Mouse (Mus musculus): ENCODE results near the gene Ctnnd2.

The Ctnnd2 gene

DNA sequence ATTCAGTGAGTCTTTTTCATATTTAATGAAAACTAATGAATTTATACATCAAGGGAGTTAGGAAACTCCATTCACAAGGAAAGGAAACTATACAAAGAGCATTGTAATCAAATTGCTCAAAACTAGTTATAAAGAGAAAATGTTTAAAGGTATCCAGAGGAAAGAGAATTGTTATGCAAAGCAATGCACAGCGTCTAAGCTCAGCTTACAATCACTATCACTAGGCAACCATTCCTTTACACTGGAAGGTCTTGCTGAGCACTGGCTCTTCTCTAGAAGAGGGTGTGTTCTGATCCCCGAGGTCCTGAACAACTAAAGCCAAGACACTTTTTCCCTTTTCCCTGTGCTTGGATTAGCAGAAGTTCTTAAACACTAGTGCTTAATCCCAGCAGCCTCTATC lies 735.6 kb downstream of the Ctnnd2 start:
- DNase-seq = no peak

DNA sequence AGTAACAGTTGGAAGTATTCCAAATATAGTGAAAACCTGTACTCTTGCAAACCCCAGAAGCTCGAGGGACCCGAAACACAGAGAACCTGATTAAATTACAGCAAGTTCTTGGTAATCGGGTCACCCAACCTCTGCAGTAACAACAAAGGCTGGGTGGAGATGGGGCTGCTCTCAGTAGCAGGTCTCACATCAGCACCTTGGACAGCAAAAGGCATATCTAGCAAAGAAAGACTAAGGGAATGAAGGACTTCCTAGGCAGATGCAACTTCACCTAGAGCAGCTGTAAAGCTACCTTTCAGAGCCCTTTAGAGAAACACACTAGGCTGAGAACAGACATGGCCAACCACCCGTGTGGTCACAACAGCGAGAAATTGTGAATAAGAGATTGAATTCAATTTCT lies 741.0 kb downstream of the Ctnnd2 start:
- DNase-seq = no peak

- no peak for DNase-seq
Observed at GRCm38 (mm10) chr15:30925838-30926237, 753.4 kb downstream of the Ctnnd2 start.

GRCm38 (mm10) chr15:30927632-30928031 lies 755.2 kb downstream of the Ctnnd2 start:
- DNase-seq = peak; percentile 26 to 43

GRCm38 (mm10) chr15:30931906-30932305 lies 759.5 kb downstream of the Ctnnd2 start:
- no peak for DNase-seq

DNA sequence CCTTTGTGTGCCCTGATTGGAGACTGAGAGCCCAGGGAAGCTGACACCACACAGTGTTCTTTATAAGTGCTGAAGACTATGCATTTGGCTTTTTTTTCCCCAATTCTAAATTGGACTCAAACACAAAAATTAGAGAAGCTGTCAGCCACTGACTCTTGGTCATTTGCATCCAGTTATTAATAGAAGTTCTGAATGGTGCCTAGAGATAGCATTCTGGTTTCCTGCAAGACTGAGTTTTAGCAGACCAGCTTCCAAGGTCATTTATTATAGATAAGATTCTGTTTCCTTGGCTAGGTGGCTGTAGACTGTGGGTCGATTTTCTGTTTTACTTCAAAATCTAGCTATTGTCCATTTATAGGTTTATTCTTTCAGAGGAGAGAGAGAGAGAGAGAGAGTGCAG lies 773.5 kb downstream of the Ctnnd2 start:
- DNase-seq = no peak

GRCm38 (mm10) chr15:30958513-30958912 lies 786.1 kb downstream of the Ctnnd2 start:
- no peak for DNase-seq

DNA sequence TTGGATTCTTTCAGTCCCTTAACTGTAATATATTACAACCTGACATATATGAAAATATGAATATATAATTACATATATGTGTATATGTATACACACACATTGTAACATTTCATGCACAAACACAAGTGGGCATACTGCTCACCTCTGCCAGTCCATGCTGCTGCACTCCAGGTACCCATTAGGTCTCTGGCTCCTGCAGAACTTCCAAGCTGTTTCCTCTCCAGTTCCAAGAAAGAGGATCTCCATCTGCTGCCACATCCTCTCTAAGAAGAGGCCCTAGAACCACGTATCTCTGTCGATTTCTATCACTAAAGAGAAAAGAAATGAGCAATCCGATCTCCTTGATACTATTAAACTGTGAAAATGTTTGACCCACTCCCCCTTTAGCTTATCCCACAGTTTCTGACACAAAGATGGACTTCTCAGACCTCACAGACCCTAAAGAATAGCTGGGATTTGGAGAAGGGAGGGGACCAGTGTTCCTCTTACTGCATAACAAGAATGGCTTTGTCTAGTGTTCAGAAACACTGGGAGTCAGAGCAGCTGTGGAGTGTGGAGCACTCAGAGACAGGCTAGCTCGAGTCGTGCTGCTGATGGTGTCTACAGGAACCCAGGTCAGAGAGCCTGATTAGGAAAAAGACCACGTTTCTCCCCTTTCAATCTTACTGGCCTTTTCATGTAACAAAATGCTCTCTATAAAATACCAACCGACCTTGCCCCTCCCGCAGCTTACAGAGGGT lies 790.2 kb downstream of the Ctnnd2 start:
- no peak for DNase-seq

DNA sequence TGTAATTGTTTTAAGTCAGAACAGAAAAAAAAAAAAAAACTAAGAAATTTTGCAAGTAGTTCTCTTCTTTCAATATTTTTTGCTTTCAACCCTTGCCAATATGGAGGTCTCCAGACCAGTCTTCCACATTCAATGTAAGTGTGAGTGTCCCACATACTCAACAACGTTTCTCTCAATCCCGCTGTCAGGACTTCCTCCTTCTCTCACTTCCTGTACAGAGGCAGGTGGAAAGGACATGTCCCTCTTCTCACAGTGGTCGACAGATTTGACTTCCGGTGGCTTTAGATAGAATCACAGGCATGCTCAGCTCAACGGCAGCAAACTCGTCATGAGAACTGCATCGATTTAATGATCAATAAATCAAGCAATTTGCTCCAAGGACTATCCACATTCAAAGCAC lies 791.7 kb downstream of the Ctnnd2 start:
- DNase-seq = no peak

DNA sequence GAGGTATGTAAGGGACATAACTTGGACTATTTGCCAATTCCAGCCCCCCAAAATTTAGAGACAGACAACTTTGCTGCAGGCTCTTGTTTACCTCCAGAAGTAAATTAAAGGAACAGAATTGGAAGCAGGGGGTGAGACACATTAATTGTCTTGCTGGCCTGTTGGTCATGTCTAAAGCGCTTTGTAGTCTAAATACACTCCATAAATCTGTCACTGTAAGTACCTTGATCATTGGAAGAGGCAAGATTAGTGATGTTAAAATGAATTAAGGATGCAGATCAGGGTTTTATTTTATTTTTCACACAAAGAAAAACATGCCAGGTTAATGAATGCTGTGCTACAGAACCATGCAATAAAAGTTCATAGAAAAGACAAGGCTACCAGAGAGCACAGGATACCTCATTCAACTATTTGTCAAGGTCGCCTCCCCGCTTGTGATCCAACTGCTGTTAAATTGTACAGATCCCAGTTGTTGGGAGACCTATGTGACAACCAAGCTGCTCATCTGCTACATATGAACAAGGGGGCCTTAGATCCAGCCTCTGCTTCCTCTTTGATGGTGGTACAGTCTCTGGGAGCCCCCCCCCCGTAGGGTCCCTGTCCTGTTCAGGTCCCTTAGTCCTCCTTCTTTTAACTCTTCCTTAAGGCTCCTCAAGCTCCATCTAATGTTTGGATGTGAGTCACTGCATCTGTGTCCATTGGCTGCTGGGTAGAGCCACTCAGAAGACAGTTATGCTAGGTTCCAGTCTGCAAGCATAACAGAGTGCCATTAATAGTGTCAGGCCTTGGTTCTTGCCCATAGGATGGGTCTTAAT lies 792.7 kb downstream of the Ctnnd2 start:
- DNase-seq = no peak

GRCm38 (mm10) chr15:30966826-30967225 lies 794.4 kb downstream of the Ctnnd2 start:
- no peak for DNase-seq

GRCm38 (mm10) chr15:30974436-30974835 lies 802.0 kb downstream of the Ctnnd2 start:
- DNase-seq = no peak

DNA sequence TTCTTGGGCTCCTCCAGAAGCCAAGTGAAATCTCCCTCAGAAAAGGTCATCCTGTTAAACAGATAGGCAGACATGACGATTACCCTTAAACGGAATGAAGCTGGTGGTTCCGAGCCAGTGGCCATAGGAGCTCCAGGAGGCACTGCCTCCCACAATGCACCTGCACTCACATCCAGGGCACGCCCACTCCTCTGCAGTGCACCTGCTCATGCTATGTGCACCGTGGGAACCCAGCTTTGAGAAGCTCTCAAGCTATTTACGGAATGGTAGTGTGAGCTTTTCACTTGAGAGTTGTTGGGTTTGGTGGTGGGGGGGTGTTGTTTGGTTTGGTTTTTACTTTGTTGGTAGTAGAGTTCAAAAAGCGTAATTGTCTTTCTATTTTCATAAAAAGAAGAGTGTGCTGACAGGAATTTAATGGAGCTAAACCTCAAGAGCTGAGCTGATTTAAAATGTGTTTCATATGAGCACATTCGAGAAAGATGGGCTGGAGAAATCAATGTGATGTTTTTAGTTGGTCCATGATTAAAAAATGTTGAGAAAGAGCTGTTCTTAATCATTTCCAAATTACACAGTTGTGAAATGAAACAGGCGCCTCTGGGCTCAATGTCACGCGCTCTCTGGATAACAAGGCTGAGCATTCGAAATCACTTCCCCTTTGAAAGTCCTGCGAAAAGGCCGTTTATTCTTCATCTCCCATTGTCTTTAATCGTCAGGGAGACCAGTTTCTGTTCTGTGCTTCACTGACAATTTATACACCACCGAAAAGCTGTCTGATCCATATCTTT lies 802.8 kb downstream of the Ctnnd2 start:
- DNase-seq = peak; percentile 42 to 63

DNA sequence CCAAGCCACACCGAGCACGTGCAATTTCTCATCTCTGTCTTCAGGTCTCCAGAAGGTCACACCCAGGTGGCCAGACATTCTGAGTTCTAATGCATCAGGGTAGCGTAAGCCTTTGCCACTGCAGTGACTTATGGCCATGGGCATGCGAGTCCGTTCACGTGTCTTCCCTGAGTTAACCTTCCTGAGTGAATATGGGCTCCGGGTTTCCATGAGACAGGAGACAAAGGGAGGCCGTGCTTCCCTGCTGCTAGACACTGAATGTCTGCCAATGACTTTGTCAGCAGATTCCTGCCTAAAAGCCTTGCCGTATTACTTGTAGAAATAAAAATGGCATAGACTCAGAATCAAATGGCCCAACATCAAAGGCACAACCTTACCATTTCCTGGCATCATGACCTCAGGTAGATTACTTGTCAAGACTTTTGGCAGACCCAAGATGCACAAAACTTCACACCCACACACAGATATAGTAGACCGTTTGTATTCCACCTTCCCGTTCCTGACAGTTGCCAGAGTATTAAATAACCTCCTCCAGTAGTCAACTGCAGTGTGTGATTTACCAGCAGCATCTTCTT lies 804.9 kb downstream of the Ctnnd2 start:
- DNase-seq = no peak

DNA sequence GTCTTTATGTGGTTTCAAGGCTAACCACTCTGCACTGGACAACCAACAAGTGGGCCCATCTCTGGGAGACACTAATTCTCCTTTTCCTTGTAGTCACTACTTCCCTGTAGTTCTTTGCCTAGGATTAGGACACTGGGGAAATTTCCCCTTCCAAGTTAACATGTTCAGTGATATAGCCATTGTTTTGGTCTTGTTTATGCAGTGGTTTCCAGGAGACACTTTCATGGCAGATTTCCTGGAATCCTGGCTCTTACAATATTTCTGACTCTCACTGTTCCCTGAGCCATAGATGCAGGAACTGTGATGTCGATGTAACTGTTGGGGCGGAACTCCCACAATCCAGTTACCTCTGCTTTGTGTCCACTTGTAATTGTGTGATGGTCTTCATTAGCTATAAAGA lies 814.5 kb downstream of the Ctnnd2 start:
- no peak for DNase-seq

DNA sequence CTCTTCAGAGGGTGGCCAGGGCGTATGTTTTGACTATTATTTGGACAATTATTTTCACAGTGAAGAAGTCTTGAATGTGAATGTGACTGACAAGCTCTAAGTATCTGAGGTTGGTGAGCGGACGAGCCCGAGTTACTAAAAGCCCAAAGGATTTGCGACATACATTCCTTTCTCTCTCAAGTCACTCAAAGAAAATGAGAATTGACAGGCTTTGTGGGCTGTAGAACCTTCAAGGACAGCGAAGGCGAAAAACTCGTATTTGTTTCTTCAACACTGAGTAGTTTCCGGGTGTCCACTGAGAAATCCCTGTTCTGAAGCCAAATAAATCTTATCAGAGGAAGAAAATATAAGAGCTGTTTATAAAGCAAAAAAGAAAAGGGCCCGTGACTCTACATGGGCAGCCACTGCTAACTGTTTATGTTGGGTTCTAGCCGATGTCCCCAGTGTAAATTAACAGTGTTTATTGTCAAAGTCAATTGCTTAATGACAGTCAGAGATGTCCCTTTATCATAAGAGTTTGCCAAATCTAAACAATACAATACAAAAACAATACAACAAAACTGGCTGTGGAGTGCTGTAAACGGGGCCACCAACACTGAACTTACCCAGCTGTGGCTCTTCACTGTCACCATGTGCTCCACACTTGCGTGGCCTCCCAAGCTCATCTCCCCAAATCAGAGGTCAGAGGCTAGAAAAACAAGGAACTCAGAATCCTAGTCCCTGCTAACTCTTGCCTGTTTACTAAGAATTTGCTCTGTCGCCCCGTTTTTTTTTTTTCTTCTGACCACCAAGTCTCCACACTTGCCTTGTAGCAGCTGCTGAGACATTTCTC lies 818.2 kb downstream of the Ctnnd2 start:
- DNase-seq = peak; percentile 18 to 64

DNA sequence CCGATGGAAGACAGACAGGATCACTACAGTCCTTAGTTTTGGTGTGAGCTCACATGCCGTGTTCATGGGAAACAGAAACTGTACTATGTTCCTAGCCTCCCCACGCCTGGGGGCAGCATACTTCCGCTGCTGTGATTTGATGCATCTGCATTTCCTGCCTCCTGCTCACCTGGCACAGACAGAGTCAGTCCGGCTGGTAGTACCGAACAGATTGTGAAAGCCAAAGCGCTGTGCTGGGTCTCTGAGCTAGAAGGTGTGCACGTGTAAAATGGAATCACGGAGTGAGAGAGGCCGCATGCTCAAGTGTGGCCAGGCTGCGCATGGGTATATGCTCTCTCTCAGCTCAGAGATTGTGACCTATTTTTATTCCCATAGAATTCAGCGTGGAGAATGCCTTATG lies 820.0 kb downstream of the Ctnnd2 start:
- no peak for DNase-seq

DNA sequence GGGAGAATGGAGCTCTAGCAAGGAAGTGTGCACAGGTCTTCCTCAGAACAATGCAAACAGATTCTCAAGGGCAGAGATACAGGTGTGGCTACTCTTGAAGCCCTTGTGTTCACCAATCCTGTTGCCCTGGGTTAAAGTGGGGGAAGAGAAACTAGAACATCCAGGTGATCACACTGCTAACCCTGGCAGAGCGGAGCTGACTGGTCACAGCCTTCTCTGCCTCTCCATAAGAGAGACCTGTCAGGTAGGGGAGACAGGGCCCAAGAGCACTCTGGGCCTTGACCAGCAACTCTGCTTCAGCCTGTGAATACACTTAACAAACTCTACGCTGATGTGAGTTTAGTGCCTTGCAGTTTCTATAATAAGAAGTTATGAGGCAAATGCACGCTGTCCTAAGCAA lies 820.5 kb downstream of the Ctnnd2 start:
- no peak for DNase-seq

GRCm38 (mm10) chr15:30995346-30995745 lies 823.0 kb downstream of the Ctnnd2 start:
- no peak for DNase-seq

DNA sequence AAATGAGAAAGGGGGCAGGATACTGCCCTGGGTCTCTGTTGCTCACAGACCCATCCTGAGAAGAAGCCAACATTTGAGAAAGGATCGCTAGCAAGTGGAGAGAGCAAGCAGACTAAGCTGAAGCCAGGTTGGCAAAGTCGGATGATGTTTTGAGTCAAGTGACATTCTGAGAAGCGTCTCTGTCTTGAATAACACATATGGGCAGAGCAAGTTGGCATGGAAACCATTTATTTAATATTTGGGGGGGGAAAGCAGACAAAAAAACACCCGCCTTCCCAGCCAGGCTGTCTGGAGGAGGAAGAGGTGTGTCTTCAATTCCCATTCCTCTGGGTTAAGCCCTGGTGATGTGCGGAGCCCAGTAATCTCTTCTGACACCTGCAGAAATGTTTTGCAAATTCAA lies 832.1 kb downstream of the Ctnnd2 start:
- DNase-seq = no peak

GRCm38 (mm10) chr15:31004976-31005375 lies 832.6 kb downstream of the Ctnnd2 start:
- DNase-seq = no peak

Measured in lung, postnatal 4 days (tissue).